Mouse (Mus musculus): ENCODE data around the gene Tex261. TPM values are rescaled to one million over a fixed set of nuclear protein-coding genes. Genes with fewer than 3 reads are reported as not detected.

The Tex261 gene
- total RNA-seq, 1 experiment from 2014 or later, result 111 TPM

DNA sequence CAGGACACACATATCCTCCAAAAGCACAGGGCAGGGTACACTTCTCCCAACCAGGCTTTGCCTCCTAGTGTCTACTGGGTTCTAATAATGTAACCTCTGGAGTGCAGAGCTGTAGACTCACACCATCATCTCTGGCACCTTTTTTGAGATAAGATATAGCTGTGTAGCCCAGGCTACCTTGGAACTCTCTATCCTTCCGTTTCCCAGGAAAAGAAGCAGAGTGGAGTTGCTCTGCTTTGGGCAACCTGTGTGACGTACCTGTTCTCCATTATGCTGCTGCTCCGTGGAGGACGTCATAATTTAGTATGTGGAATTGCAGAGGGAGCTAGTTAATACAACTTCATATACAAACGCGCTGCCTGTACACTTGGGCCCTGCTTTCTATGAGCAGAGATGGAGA, 13.3 kb downstream of the Tex261 start, which contains the start of gene Ankrd53:
Gene Ankrd53, plus strand, starts transcription at position 301 of the 400 bp plus-strand sequence.
- DNase-seq, result no peak

- no peak for DNase-seq
Measured at GRCm38 (mm10) chr6:83756051-83756450, 19.6 kb downstream of the Tex261 start.

DNA sequence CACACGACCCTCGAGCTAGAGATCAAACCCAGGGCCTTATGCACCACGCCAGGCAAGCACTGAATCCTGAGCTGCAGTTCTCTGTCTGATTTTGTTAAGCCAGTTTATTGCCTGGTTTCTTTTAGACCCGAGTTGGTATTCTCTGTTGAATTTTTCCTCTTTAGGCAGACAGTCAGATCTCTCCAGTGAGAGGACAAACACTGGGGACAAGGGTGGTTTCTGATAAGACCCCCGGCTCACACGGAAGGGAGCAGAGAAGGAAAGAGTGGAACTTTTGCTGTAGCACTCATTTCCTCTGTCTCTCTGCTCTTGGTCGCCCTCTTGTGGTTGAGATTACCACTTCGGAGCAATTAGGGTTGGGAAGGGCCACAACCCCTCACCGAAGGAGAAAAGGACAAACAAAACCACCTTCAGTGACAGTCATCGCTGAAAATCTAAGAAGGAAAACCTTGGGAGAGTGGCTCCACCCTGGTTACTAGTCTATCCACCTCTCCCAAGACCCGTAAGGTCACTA, 25.4 kb downstream of the Tex261 start:
- DNase-seq, result peak; percentile 80

- DNase-seq, result no peak
Measured at GRCm38 (mm10) chr6:83749286-83749685, 26.3 kb downstream of the Tex261 start.

DNA sequence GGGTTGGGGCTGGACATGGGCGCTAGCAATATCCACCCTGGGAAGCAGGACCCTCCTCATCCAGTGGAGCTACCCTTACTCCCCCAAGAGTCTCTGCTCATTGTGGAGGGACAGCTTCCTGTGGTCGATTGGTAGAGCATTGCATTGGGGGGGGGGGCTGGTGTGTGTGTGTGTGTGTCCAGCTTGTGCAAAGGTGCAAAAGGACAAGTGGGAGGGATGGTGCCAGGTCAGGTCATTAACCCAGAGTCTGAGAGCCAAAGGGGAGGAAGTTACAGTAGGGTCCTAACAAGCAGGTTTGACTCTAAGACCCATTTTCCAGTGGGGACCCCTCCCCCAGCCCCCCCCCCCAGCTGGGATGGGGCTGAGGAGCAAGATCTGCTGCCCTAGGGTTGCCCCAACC, 30.1 kb downstream of the Tex261 start:
- DNase-seq, result no peak

- DNase-seq, result no peak
Measured at GRCm38 (mm10) chr6:83744557-83744956, 31.1 kb downstream of the Tex261 start.

DNA sequence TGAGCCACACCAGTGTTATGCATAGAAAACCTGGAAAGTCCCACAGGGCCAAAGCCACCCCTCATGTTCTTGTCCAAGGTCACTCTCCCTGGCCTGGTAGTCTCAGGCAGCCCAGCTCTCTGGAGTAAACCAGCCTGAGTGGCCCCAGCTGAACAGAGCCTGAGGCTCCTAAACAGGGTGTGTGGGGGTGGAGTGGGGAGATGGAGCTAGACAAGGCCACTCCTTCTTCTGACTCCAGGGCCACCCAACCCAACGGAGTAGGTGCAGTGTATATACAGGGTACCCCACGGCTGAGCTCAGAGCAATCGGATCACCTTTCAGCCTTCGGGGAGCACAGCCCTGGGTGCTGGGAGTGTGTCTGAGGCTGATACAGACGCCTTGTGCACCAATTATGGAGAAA, 31.5 kb downstream of the Tex261 start:
- no peak for DNase-seq

DNA sequence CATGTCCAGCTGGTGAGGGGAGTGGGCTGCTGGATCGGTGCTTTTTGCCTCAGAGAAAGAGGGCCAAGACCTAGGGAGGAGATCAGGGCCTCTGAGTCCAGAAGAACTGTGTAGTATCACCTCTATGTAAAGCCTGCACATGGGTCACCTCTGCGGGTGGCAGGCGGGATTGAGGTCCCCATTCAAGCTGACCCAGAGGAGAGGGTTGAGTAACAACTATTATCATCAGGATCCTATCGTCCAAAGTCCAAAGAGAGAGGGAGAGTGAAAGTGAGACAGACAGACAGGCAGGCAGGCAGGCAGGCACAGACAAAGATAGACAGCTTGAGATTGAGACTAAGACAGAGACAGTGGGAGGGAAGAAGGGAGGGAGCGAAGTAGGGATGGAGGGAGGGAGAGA, 32.4 kb downstream of the Tex261 start:
- no peak for DNase-seq

DNA sequence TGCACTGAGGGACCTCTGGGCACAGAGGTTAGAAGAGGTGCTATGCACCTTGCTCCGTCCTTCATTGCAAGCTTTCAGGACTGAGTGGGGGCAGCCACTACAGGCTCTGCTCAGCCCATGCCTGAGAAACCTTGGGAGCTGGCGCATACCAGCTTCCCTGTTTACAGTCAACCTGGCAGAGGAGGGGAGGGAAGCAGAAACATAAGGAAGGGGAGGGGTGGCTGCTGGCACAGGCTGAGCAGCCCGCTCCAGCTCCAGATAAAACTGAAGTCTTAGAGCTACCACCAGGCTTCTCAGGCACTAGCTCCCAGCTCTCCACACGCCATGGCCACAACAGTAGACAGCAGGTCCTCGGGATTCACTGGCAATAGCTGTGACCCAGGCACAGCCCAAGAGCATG, 32.9 kb downstream of the Tex261 start, which contains the start of gene Atp6v1b1:
Gene Atp6v1b1, plus strand, starts transcription at position 230 of the 400 bp plus-strand sequence.
- no peak for DNase-seq

GRCm38 (mm10) chr6:83738596-83738995, 37.0 kb downstream of the Tex261 start:
- no peak for DNase-seq

DNA sequence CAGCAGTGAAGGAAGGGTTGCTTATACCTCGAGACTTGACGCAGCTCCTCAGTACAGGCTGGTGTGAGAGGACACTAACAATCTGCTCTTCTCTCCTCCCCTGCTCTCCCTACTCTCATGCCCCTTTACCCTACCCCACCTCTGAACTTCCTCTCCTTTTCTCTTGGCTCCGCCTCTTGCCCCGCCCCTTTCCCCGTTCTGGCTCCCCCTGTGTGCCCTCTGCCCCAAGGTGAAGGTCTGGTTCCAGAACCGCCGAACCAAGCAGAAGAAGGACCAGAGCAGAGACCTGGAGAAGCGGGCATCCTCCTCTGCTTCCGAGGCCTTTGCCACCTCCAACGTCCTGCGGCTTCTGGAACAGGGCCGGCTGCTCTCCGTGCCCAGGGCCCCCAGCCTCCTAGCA, 38.3 kb downstream of the Tex261 start:
- no peak for DNase-seq

DNA sequence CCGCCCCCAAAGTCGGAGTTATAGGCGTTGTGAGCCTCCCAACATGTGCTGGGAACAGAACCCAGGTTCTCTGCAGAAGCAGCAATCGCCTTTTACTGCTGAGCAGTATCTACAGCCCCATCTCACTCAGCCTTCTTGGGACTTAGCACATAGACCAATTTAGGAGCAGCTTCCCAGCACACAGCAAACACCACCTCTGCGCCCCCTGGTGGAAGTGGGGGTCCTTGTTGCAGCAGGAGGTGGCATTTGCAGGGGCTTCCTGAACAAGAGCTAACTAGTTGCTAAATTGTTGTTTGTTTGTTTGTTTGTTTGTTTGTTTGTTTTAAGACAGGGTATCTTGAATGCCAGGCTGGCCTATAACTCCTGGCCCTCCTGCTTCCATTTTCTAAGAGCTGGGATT, 44.5 kb downstream of the Tex261 start:
- peak; percentile 87 for DNase-seq

- DNase-seq, result no peak
Measured at GRCm38 (mm10) chr6:83729350-83729970, 46.2 kb downstream of the Tex261 start.

- peak; percentile 42 for DNase-seq
Measured at GRCm38 (mm10) chr6:83728488-83728887, 47.1 kb downstream of the Tex261 start.

DNA sequence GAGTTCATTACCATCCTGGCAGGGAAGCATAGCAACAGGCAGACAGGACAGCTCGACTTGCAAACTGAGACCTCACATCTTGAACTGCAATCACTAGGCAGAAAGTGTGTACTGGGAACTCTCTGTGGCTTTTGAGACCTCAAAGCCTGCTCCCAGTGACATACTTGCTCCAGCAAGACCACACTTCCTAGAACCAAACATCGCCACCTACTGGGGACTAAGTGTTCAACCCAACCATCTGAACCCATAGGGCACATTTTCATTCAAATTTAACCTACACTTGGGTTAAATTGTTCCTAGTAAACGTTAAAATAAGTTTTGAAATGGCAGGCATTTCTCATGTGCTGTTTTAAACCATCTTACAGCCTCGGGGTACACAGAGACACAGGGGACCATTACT, 48.4 kb downstream of the Tex261 start:
- no peak for DNase-seq

- no peak for DNase-seq
Measured at GRCm38 (mm10) chr6:83722526-83722925, 53.1 kb downstream of the Tex261 start.

Other genes with a start within 250 kb of the Tex261 start
- gene Actg2, start 239.5 kb downstream of the Tex261 start, total RNA-seq (2021), result 2.0 and 5.0 TPM in 2 replicates
- gene Stambp, start 203.1 kb downstream of the Tex261 start, total RNA-seq (2021), result 18.0 and 22.9 TPM in 2 replicates
- 0.26 and 8.6 TPM in 2 replicates for gene Clec4f, start 119.6 kb downstream of the Tex261 start, total RNA-seq (2021)
- 0.37 and 0.64 TPM in 2 replicates for gene Cd207, start 98.0 kb downstream of the Tex261 start, total RNA-seq (2021)
- not detected in 2 replicates for gene Vax2, start 64.5 kb downstream of the Tex261 start, total RNA-seq (2021)
- gene Atp6v1b1, start 32.8 kb downstream of the Tex261 start, total RNA-seq (2021), result not detected in 2 replicates
- gene Ankrd53, start 13.2 kb downstream of the Tex261 start, total RNA-seq (2021), result 0.23 TPM in 1 of 2 replicates, not detected in the other
- 37.6 and 42.1 TPM in 2 replicates for gene Nagk, start 19.2 kb upstream of the Tex261 start, total RNA-seq (2021)
- gene Paip2b, start 55.9 kb upstream of the Tex261 start, total RNA-seq (2021), result 25.2 and 35.1 TPM in 2 replicates
- 91.9 and 93.0 TPM in 2 replicates for gene Zfp638, start 91.3 kb upstream of the Tex261 start, total RNA-seq (2021)
- gene Dysf, start 232.8 kb upstream of the Tex261 start, total RNA-seq (2021), result 42.4 and 49.2 TPM in 2 replicates

All from adrenal gland, postnatal 14 days (tissue).